ENCODE assay signal across 17 mouse cellular contexts in the genomic region with DNA sequence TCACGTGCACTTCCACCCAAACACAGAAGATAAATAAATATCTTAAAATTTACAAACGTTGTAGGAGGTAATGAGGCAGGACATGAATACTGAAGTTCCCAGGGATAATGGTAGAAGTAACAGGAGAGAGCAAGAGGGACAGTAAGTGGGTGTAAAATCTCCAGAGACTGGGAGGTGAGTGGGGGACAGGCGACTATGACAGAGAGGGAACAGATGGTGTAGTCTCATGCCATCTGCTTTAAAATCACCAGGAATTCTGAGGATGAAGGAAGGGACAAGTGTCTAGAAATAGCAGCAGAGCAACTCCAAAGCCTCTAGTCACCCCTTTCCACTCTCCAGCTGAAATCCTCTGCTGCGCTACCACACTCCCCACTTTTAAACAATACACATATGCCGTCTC.
DNase-seq lines count a peak whose midpoint lies in the region; ATAC-seq and TF ChIP-seq lines count a peak whose summit lies in the region.
"Had no signal": no experiment of that assay in that cellular context is flagged by ENCODE, and none has a peak within 500 bp of the region (broad histone marks: within the 10 kb centered on the region; RNA-seq: fewer than 3 reads in every experiment).

No protein-coding gene starts in this region.

- H3K9me3 ChIP-seq in forebrain, embryonic 15.5 days: no peaks in the 10 kb centered on the region
- H3K9me3 ChIP-seq in forebrain, embryonic 13.5 days (replicated peaks): peaks cover 3% of the 10 kb centered on the region; the same call in 1 of the 2 replicates
- H3K9me3 ChIP-seq: embryonic facial prominence, embryonic 10.5 days; midbrain, embryonic 10.5 days; neural tube, embryonic 13.5 days had no signal

- no peak for DNase-seq in cerebellum, postnatal 4 days (ENCODE audit: low spot score in 2 of 2)
- peak; percentile 85 for DNase-seq in right cerebral cortex, adult 18-20 months
- DNase-seq in right cerebral cortex, postnatal 14 days: no peak
- DNase-seq in left cerebral cortex, adult 2 months (ENCODE audit: extremely low spot score in 1 of 2, low spot score in 2 of 2): peak; percentile 36 to 39
- DNase-seq in thymus, postnatal 14 days: no peak
- DNase-seq: adrenal gland, postnatal 25 days; kidney, adult 2 months; kidney, postnatal 4 days; lung, postnatal 36 days; thymus, adult 18-20 months had no signal

- no peak for TF ChIP-seq CTCF in left cerebral cortex, adult 2 months (IDR thresholded peaks at IDR 0.05)

- no peak overlapping the region for H3K9ac ChIP-seq in forebrain, embryonic 15.5 days (replicated peaks)
- H3K9ac ChIP-seq in forebrain, embryonic 13.5 days: no peak overlapping the region
- H3K9ac ChIP-seq: neural tube, embryonic 13.5 days had no signal

- no peak overlapping the region; the same call in 1 of the 2 replicates for H3K27ac ChIP-seq in left cerebral cortex, adult 2 months
- H3K27ac ChIP-seq in forebrain, embryonic 15.5 days (replicated peaks): no peak overlapping the region
- no peak overlapping the region for H3K27ac ChIP-seq in forebrain, embryonic 13.5 days
- H3K27ac ChIP-seq: embryonic facial prominence, embryonic 10.5 days; midbrain, embryonic 10.5 days; neural tube, embryonic 13.5 days had no signal

- no peaks in the 10 kb centered on the region for H3K27me3 ChIP-seq in forebrain, embryonic 15.5 days
- H3K27me3 ChIP-seq in forebrain, embryonic 13.5 days: no peaks in the 10 kb centered on the region
- H3K27me3 ChIP-seq: neural tube, embryonic 13.5 days had no signal

- no peak overlapping the region for H3K4me2 ChIP-seq in forebrain, embryonic 15.5 days (replicated peaks)
- H3K4me2 ChIP-seq in forebrain, embryonic 13.5 days: no peak overlapping the region
- H3K4me2 ChIP-seq: neural tube, embryonic 13.5 days had no signal

- no peaks in the 10 kb centered on the region for H3K36me3 ChIP-seq in forebrain, embryonic 15.5 days
- no peaks in the 10 kb centered on the region for H3K36me3 ChIP-seq in forebrain, embryonic 13.5 days (ENCODE audit: poor library complexity, severe bottlenecking)
- H3K36me3 ChIP-seq: embryonic facial prominence, embryonic 10.5 days; midbrain, embryonic 10.5 days; neural tube, embryonic 13.5 days had no signal

- peak; percentile 96 for ATAC-seq in cerebellum, adult (ENCODE audit: insufficient number of reproducible peaks, low FRiP score, low TSS enrichment)
- no peak for ATAC-seq in forebrain, embryonic 15.5 days (replicated peaks)
- ATAC-seq in forebrain, embryonic 13.5 days: no peak

- WGBS in forebrain, embryonic 15.5 days: 71% methylated on average over 5 of the region's 5 CpGs
- WGBS in forebrain, embryonic 13.5 days: 84% methylated on average over 5 of the region's 5 CpGs

- no peak overlapping the region for H3K4me3 ChIP-seq in left cerebral cortex, adult 2 months
- no peak overlapping the region for H3K4me3 ChIP-seq in forebrain, embryonic 15.5 days
- H3K4me3 ChIP-seq in forebrain, embryonic 13.5 days: no peak overlapping the region
- H3K4me3 ChIP-seq: embryonic facial prominence, embryonic 10.5 days; erythroblast, embryonic 14.5 days; midbrain, embryonic 10.5 days; neural tube, embryonic 13.5 days had no signal

- H3K4me1 ChIP-seq in forebrain, embryonic 15.5 days: peaks cover 15% of the 10 kb centered on the region
- H3K4me1 ChIP-seq in forebrain, embryonic 13.5 days: peaks cover 18% of the 10 kb centered on the region

- intact Hi-C loops in left cerebral cortex, adult 2 months (cut with DNase I): loop anchor here (1.0 to 2.0 kb wide), 2 partner anchors 177 to 202 kb away; no protein-coding TSS in a partner anchor

Comparison
In these comparisons a context has a peak if more than half of its experiments do, and no peak if none do; other contexts are left out.
1. DNase-seq: peak in right cerebral cortex, adult 18-20 months (single experiment) and left cerebral cortex, adult 2 months (2 of 2); none in cerebellum, postnatal 4 days (0 of 2), right cerebral cortex, postnatal 14 days (single experiment) and thymus, postnatal 14 days (single experiment).